Mouse (Mus musculus) thymus, adult 18-20 months (tissue): ENCODE data around the gene Eps8l3.
A peak's percentile ranks its signal among the peaks of the same experiment; 100 is the strongest.
"Not testable (repeated sequence)": the region's sequence is repeated elsewhere in the genome, so short reads cannot be mapped to it uniquely, and the experiment has no call there.

Experiments
- DNase-seq, 2 experiments: peaks; one replicate each; pipeline ENCODE4 v3.0.0; 2022; ENCODE audit warnings: mixed read lengths in 2 of 2

The Eps8l3 gene

GRCm38 (mm10) chr3:107853232-107854181 is 23.5 kb upstream of the Eps8l3 start:
- no peak for DNase-seq

- DNase-seq, result no peak
These were observed 21.7 kb upstream of the Eps8l3 start for GRCm38 (mm10) chr3:107855368-107855767.

DNA sequence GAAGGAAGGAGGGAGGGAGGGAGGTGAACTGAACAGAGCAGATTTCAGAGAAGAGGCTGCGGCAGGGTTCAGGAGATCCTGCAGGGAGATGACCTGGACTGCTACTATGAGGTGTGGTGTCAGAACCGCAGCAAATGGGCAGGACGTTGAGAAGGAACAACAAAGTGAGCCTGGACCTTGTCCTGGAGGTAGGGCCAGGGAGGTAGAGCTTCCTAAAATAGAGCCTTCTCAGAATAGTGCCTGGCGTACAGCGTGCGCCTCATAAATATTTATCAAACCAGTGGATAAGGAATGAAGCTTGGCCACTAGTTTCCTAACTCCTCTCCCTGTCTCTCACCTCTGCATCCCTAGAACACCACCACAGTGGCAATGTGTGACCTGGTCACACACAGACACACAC is 19.4 kb upstream of the Eps8l3 start:
- no peak for DNase-seq

DNA sequence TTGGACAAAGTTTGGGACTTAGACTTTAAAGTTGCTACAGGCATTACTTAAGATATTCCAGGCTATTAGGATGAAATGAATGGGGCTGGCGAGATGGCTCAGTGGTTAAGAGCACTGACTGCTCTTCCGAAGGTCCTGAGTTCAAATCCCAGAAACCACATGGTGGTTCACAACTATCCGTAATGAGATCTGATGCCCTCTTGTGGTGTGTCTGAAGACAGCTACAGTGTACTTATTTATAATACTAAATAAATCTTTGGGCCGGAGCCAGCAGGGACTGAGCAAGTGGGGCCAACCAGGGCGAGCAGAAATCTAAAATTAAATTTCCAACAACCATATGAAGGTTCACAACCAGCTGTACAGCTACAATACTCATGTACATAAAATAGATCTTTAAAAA is 15.5 kb upstream of the Eps8l3 start:
- not testable (repeated sequence) for DNase-seq

GRCm38 (mm10) chr3:107862471-107862870 is 14.6 kb upstream of the Eps8l3 start:
- no peak for DNase-seq

DNA sequence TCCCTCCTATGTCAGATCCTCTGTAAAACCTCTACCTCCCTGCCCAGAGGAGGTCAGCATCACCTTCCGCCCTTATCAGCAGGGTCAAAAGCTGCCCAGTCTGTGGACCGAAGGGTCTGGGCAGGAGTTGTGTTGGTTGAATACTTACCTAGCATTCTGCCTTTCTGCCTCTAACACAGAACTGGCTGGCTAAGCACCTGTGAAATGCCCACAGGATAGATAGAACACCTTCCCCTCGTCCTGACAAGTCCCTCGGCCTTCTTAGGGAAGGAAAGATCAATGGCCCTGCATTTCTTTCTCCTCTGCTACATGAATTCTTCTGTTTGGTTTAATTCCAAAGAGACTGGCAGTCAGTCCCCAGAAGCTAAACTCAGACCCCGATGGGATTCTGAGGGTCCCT is 13.6 kb upstream of the Eps8l3 start:
- DNase-seq, result no peak

DNA sequence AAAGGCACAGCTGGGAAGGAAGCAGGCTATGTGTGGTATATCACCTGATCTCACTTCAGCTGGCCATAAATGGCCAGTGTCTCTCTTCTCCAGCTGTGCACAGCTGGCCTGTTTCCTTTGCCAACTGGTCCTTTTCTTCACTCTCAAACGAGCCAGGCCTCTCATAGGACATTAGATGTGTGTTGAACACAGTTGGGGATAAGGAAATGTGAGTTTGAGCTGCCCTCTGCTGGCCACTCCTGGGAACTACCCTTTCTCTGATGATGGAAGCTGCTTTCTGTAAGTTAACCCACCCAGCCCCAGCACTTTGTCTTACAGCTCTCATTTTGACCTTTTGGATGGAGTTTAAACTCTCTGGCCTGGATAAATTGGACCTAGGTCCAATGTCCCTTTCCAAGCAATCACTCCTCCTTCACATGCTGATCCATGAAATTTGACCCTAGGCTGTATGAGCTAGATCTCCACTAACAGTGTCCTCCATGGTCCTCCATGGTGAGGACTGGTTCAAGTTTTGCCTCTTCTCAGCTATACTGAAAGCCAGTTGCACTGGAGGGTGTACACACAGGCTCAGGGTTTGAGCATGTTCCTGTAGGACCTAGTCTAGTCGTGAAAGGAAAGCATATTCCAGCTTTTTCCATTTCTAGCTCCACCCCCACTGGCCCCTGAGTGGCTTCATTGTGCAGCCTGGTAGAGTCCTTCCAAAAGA is 13.0 kb upstream of the Eps8l3 start:
- peak; percentile 37 to 43 for DNase-seq

DNA sequence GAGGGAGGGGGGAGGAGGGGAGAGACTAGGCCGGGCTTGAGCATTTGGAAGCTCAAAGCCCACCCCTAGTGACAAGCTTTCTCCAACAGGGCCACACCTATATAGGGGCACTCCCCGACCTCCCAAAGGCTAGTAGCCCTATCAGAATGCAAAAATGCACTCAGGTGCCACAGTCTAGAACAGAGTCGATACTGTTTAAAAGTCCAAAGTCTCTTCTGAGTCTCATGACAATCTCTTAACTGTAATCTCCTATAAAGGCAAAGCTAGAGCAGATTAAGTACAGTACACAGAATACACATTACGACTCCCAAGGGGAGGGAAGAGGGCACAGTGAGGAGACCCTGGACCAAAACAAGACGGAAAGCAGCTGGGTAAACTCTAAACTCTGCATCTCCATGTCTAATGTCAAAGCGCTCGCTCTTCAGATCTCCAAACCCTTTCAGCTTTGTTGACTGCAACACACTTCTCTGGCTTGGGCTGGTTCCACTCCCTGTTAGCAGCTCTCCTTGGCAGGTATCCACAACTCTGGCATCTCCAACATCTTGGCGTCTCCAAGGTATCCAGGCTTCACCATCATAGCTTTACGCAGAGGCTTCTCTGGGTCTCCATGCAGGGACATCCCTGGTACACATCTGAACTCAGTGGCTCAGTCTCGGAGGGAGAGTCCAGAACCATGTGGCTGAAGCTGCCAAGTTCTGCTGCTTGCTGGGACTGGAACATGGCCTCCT is 11.5 kb upstream of the Eps8l3 start:
- DNase-seq, result no peak

DNA sequence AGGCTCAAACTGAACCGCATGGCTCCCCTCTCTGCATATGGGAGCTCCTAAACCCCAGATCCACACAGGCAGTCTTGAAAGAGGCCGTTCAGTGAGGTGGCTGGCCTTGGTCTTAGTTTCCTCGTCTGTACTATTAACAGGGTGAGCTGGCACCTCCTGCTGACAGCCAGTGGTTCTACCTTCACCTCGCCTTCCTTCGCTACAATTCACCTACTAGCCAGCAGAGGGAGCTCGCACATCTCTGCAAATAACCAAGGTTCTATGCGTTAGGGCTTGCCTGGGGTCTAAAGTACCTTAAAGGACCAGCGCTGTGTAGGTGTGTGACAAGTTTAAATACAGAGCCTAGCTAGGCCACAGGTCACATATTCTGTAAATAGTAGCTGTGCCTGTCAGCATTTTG is 9.9 kb upstream of the Eps8l3 start:
- DNase-seq, result peak; percentile 56 to 61

DNA sequence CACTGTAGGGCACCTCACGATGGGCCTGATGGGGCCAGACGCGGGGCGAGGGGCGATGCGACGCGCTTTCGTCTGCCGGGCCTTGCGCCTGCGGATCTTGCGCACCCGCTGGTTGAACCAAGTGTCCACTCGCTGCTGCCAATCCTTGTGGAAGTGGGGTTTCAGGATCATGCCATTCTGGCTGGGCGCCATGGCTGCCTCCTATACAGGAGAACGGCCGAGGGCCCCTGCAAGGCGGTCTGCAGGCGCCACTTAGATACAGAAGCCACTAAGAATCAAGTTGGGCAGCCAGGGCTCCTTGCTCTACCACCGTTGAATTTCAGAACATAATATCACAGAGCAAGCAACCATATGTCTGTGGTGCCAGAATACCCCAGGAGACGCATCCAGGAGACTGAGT is 8.6 kb upstream of the Eps8l3 start:
- no peak for DNase-seq

DNA sequence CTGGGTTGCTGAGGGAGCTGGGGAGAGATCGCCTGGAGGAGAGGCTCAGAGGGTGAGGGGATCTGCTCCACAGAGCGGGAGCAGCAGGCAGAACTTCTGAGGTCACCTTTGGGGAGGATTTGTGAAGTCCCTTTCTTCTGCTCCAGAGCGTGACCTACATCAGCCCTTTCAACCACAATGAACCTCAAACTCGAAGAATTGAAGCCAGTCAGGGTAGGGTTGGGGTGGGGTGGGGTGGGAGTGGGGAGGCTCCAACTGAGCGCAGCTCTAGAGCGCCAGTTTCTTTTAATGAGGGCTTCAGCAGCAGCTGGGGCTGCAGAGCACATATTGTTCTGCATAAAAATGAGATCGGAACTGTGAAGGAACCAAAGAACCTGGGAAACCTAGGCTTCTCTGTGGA is 7.9 kb upstream of the Eps8l3 start:
- no peak for DNase-seq

DNA sequence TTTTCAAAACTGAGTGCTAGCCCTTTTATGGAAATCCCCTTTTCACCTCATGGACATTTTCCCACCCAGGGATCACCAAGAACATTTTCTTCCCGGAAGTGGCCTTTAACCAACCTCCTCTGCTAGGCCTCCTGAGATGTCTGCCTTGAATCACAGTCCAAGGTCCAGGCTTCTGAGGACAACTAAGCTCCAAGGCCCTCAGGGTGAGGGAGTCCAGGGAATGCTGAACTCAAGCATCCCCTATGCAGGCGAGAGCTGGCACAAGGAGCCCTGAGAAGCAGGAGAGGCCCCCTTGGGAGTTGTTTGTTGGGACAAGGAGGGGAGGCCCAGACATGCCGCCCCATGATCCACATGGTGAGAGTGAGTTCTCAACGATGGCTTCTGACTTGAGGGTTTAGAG is 7.1 kb upstream of the Eps8l3 start:
- no peak for DNase-seq

DNA sequence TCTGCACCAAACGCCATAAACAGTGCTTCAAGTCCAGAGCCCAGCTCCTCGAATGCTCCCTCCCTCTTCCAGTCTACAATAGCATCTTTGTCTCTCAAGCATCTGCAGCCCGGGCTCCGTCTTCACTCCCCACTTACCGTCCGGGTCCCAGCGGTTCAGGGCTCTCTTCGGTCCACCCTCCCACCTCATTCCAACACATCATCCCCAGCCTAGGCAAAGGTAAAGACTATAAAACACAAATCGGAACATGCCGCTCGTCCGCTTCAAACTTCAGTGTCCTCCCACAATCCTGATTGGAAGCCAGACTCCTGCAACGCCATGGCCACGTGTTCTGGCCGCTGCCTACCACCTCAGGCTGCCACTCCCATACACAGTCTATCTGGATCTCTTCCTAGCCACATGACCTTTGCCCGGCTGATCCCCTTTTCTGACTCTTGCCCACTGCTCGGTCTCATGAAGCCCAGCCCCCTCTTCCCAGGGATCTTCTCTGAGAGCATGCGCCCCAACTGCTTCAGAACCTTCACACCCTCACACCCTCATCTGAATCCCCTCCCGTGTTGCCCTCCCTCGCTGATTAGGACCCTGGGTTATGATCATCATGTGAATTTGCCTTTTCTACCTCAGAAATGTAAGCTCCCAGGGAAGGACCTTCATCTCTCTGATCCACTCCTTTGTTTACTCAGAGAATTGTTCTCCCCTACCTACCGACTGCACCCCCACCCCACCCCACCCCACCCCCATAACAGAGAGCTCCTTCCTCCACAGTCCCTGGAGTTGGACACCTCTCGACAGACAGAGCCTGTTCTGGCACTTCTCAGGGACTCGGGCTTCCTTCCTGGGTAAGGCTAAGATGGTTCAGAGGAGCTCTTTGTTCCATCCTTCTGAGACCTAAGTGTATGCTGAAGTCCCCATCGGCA is 3.4 kb upstream of the Eps8l3 start:
- no peak for DNase-seq

DNA sequence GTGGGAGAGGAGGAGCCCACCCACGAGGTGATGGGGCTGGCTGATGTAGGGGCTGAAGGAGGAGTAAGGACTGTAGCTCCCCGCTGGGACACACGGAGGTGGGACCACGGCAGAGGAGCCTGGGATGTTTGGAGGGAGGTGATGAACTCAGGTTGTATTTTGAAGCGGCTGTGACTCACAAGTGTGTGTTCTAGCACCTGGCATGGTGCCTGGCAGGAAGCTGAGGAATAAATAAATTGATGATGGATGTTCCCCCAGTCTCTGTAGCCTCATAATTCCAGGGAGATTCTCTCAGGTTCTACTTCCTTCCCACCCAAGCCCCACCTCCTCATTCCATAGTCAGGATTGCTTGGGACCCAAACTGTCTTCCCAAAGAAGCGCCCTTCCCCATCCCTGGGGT is 1.8 kb upstream of the Eps8l3 start:
- no peak for DNase-seq

DNA sequence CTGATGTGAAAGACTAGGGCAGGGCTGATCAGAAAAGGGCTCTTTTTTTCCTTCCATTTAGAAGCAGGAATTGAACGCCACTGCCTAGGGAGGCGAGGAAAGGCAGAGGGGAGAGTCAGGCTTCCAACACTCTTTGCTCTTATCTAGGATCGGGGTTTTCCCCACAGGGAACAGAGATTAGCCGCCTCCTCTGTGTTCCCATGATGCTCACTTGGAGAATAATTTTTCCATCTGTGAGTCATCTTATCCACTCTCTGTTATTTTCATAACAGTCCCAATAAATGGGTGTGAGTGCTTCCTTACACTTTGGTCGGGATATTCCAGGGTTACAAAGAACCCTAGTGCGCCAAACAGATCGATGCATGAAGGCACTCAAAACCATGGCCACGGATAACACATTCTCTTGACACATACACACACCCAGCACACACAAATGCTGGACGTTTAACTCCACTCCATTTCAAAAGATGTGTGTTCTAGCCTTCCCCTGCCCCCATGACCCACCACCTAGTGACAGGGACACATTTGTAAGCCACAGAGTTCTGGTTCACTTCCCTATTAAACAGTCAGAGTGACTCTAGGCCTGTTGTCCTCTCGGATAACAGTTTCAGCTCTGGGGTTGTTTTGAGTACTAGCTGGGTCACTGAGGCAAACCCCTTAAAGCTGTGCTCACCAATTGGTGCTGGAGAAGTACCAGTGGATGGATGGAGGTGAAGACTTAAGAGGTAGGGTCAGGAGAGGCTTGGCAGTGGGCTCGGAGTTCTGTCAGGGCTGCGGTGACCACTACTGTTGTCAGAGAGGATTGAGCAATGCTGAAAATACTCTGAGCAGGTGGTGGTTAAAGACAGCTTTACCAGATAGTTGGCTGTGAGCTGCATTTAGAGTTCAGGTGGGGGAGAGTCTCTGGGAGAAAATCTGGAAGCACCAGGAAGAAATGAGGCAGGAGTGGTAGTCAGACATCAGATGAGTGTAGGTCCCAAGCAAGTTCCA is 1.0 kb downstream of the Eps8l3 start:
- DNase-seq, result no peak

- DNase-seq, result no peak
These were observed 10.9 kb downstream of the Eps8l3 start for GRCm38 (mm10) chr3:107887674-107888495.

DNA sequence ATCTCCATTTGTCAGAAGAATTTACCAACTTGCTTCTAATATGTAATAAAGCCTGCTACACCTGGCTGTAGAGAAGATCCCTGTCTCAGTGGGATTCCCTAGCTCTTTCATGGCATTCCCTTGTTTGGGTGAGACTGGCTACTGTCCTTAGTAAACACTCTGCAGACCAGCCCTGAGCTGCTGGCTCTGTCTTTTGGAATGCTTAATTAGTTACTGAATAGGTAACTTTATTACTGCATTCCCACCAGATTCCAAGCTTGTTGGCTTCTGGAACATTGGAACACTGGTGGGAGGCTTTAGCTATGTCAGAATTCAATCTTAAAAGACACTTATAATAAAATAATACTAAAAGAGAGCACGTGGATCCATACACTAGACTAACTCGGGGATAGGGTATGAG is 12.2 kb downstream of the Eps8l3 start:
- DNase-seq, result not testable (repeated sequence)

DNA sequence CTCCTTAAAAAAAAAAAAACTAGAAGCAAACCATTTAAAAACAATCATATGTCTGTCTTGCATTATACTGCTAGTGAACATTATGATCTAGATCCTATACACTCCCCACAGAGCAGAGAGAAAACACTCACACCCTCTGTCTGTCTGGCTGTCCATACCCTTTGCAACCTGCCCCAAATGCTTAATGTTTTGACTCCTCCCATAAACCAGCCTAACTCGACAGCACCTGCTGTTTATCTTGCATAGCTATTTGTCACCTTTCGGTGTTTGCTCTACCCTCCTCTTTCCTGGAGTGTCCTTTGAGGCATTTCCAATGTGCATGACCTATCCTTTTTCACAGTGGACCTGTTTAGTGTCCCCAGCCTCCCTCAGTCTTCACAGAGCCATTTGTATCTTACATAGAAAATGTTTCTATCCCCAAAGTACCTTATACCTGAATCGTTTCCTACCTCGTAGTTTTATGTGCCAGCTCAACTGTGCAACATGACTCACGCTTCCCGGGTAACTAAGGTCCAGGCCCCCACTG is 18.2 kb downstream of the Eps8l3 start:
- no peak for DNase-seq

DNA sequence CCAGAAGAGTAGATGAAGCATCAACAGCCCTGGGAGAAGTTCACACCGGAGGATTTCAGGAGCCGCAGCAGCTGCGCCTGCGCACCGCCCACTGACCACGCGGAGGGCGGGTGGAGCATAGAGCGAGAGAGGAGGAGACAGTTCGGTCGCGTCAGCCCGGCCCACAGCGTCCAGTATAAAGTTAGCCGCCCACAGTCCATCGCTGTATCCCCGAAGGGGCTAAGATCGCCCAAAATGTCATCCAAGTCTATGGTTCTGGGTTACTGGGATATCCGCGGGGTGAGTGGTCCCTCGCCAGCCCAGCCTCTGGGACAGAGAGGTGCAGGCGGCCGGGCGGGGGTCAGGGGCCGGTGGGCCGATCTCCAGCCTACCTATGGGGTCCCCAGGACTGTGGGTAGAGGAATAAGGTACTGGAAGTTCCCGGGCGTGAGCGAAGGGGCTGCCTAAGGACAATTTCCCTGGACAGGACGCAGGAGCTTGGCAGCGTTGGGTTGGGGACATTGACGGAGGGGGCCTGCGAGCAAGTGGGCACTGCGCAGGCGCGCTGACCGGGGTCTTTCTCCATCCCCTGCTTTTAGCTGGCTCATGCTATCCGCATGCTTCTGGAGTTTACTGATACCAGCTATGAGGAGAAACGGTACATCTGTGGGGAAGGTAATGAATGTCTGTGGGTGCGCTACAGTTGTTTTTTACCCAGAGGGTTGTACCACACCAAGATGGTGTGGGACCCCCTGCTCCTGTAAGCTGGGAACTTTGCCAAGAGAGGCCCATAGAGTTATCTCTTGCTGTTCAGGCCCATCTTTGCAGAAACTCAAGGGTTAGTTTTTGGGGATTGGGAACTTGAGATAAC is 18.9 kb downstream of the Eps8l3 start, which contains the start of gene Gstm5:
TSS of gene Gstm5 (plus strand) at position 102 of the 850 bp plus-strand sequence.
- DNase-seq, result peak in 1 of 2 experiments; percentile 14
